Mouse (Mus musculus) hindbrain, postnatal 0 days (tissue): ENCODE measurements around the gene Plxna2. TPM values are rescaled to one million over a fixed set of nuclear protein-coding genes. Genes with fewer than 3 reads are reported as not detected.

Experiments used
- ATAC-seq: fragments of 200-750 bp; cut with Nextera tagmentation; 2 replicates; pipeline ENCODE4 v1.8.0; 2017; ENCODE audit warnings: mild to moderate bottlenecking, moderate TSS enrichment, moderate library complexity
- DNase-seq: peaks from one replicate; pipeline ENCODE4 v3.0.0-alpha.2; 2015; ENCODE audit warnings: low spot score
- H3K27ac ChIP-seq: fragments of 300-500 bp; sonication (generic); 2 replicates; pipeline ENCODE4 v1.5.1; 2014; ENCODE audit warnings: mild to moderate bottlenecking
- H3K27me3 ChIP-seq: fragments of 300-500 bp; sonication (generic); 2 replicates; pipeline ENCODE4 v1.6.1; 2014; ENCODE audit warnings: low read length, mixed read lengths; ENCODE audit not compliant: insufficient read depth
- H3K36me3 ChIP-seq: fragments of 300-500 bp; sonication (generic); 2 replicates; pipeline ENCODE4 v1.6.1; 2014; ENCODE audit warnings: low read length, mixed read lengths; ENCODE audit not compliant: insufficient read depth
- H3K4me1 ChIP-seq: fragments of 300-500 bp; sonication (generic); 2 replicates; pipeline ENCODE4 v1.6.1; 2014; ENCODE audit warnings: antibody characterized with exemption, low read length, mixed read lengths; ENCODE audit not compliant: insufficient read depth
- H3K4me2 ChIP-seq: fragments of 300-500 bp; sonication (generic); 2 replicates; pipeline ENCODE4 v1.6.1; 2014; ENCODE audit warnings: low read depth, mild to moderate bottlenecking, low read length, moderate library complexity, mixed read lengths
- H3K4me3 ChIP-seq: fragments of 300-500 bp; sonication (generic); 2 replicates; pipeline ENCODE4 v1.5.1; 2014; ENCODE audit warnings: low read length
- H3K9ac ChIP-seq: fragments of 300-500 bp; sonication (generic); replicated peaks from 2 replicates; pipeline ENCODE4 v1.6.1; 2014; ENCODE audit warnings: mild to moderate bottlenecking, low read length, moderate library complexity, mixed read lengths
- H3K9me3 ChIP-seq: fragments of 300-500 bp; sonication (generic); 2 replicates; pipeline ENCODE4 v1.6.1; 2016; ENCODE audit warnings: low read length, mixed read lengths
- CTCF ChIP-seq: IDR thresholded peaks from 2 replicates; pipeline ENCODE4 v1.5.1; 2016; ENCODE audit warnings: antibody characterized with exemption, control low read depth, low read depth
- WGBS: fragments of 180-500 bp; shearing (Covaris S2); extraction: QIAGEN DNeasy Blood & Tissue Kit; methylation state at CpG from one replicate; pipeline ENCODE4 v1.1.7; 2014; 5-methylcytosine and 5-hydroxymethylcytosine counted together
- polyA plus RNA-seq: library from polyadenylated mRNA; unstranded; fragments of >200 nt; fragmentation: Nextera tagmentation; extraction: Ambion mirVana; gene quantifications from 2 replicates; pipeline ENCODE4 v1.2.1, GENCODE M21; 2015
- total RNA-seq: library from RNA; depleted of rRNA; stranded (reverse); fragments of >200 nt; gene quantifications from 2 replicates; pipeline ENCODE4 v1.2.3, GENCODE M21; 2014

Plxna2 gene
- total and polyA plus RNA-seq, 2 experiments from 2014 or later, result 11.7 to 48.2 TPM

DNA sequence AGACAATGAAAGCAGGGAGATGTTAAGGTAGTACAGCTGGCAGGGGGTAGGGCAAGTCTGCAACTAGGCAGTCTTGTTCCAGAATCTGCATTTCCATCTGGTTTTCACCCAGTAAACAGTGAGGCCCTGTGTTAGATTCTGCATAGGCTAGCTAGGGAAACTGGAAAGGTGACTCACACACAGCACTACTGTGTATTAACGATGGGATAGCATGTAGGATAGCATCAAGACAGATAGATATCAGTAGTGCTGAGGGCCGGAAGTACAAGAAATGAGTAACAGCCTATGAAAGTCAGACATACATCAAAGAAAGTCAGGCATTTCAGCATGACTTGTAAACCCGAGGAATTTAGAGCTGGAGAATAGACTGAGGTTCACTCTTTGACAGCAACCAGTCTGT lies 65.1 kb downstream of the Plxna2 start:
- no peak for TF ChIP-seq CTCF
- H3K9me3 ChIP-seq, result no peaks in the 10 kb centered on the region
- H3K27ac ChIP-seq, result no peak overlapping the region
- no peak overlapping the region for H3K4me2 ChIP-seq
- DNase-seq (no peak), ATAC-seq (no peak)
- H3K36me3 ChIP-seq, result no peaks in the 10 kb centered on the region
- H3K27me3 ChIP-seq, result no peaks in the 10 kb centered on the region
- WGBS, result 75% methylated on average over 3 of the region's 3 CpGs
- peaks cover 22% of the 10 kb centered on the region for H3K4me1 ChIP-seq
- H3K9ac ChIP-seq, result no peak overlapping the region
- no peak overlapping the region for H3K4me3 ChIP-seq

DNA sequence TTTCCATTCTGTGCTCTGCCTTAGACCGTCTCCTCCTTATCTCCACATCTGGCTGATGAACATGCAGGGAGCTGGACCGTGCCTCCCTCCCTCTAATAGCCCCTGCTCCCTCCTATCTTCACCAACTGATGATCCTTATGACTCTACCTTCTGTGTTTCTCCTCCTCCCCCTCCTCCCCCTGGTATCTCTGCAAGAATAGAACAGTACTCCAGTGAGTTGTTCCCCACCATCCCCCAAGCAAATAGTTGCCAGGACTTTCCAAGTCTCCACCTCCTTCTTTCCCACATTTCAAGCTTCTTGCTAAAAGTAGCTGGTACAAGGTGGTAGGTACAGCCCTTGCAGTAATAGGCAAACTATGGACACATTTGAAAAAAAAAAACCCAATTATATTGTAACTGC lies 67.9 kb downstream of the Plxna2 start:
- TF ChIP-seq CTCF, result no peak
- Histone ChIP-seq H3K27ac (no peak overlapping the region), H3K4me3 (no peak overlapping the region), H3K4me2 (no peak overlapping the region), H3K36me3 (no peaks in the 10 kb centered on the region), H3K4me1 (peaks cover 11% of the 10 kb centered on the region; the same call in 1 of the 2 replicates), H3K27me3 (no peaks in the 10 kb centered on the region), H3K9me3 (no peaks in the 10 kb centered on the region), H3K9ac (no peak overlapping the region)
- DNase-seq (no peak), ATAC-seq (no peak)
- 89% methylated on average over 2 of the region's 2 CpGs for WGBS

DNA sequence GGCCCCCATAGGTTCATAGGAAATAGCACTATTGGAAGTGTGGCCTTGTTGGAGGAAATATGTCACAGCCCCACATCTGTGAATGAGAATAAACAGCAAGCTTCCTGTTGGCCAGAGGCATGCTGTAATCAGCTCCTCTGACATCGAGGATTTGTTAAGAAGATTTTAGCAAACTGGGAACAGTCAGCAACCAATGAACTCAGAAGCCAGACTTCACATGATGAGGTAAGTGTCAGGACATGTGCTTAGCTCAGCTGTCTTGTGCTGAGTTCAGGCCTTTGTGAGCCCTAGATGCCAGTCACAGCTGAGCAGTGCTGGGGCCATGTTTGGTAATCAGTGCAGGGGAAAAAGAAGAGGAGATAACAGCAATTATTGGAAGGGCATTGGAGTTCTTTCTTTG lies 69.7 kb downstream of the Plxna2 start:
- DNase-seq (no peak), ATAC-seq (no peak)
- Histone ChIP-seq H3K4me3 (no peak overlapping the region), H3K27ac (no peak overlapping the region), H3K9me3 (no peaks in the 10 kb centered on the region), H3K4me2 (no peak overlapping the region), H3K4me1 (0 out of 2 replicates have a peak, but pooled peaks cover 5% of the 10 kb centered on the region), H3K36me3 (no peaks in the 10 kb centered on the region), H3K27me3 (no peaks in the 10 kb centered on the region), H3K9ac (no peak overlapping the region)
- 72% methylated on average over 1 of the region's 1 CpGs for WGBS
- no peak for TF ChIP-seq CTCF

DNA sequence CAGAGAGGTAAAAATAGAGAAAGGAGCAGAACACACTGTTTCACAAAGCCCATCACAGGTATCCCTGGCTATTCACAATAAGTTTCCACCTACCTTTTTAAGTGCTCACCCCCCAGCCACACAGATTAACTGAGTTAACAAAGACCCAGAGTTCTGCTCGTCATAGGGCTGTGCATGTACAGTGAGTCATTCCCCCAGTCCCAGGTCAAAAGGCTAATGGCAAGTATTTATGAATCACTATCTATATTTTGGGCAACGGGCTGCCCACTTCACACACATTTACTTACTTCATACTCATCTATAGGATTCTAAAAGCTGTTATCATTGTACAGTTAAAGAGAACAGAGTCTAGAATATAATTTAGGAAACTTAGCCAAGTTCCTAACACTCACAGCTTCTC lies 70.1 kb downstream of the Plxna2 start:
- WGBS, result 77% methylated on average over 2 of the region's 2 CpGs
- no peak for ATAC-seq
- Histone ChIP-seq H3K9me3 (no peaks in the 10 kb centered on the region), H3K27ac (no peak overlapping the region), H3K4me3 (no peak overlapping the region), H3K27me3 (no peaks in the 10 kb centered on the region), H3K4me2 (no peak overlapping the region), H3K4me1 (0 out of 2 replicates have a peak, but pooled peaks cover 1% of the 10 kb centered on the region), H3K36me3 (no peaks in the 10 kb centered on the region), H3K9ac (no peak overlapping the region)
- no peak for DNase-seq
- no peak for TF ChIP-seq CTCF

DNA sequence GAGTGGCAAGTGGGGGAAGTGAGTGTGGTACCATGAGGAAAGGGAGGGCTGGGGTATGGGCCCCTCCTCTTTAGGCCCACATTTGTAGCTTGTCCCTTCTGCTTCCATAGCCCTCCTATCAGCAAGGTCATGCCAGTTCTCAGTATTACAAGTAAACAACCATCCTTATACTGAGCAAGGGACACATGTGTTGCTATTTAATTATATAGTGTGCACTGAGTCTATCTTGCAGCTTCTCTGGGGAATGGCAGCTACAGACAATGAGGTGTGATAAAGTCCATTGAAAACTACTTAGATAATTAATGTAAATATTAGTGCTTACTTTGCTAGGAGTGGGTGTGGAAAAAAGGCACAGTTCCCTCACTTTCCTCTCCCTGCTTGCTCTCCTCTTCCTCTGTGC lies 75.0 kb downstream of the Plxna2 start:
- no peaks in the 10 kb centered on the region for H3K9me3 ChIP-seq
- no peak overlapping the region for H3K4me3 ChIP-seq
- no peak overlapping the region for H3K27ac ChIP-seq
- H3K36me3 ChIP-seq, result no peaks in the 10 kb centered on the region
- ATAC-seq, result no peak
- no peak overlapping the region for H3K9ac ChIP-seq
- no peak for DNase-seq
- H3K27me3 ChIP-seq, result no peaks in the 10 kb centered on the region
- TF ChIP-seq CTCF, result no peak
- no peak overlapping the region for H3K4me2 ChIP-seq
- H3K4me1 ChIP-seq, result no peaks in the 10 kb centered on the region

DNA sequence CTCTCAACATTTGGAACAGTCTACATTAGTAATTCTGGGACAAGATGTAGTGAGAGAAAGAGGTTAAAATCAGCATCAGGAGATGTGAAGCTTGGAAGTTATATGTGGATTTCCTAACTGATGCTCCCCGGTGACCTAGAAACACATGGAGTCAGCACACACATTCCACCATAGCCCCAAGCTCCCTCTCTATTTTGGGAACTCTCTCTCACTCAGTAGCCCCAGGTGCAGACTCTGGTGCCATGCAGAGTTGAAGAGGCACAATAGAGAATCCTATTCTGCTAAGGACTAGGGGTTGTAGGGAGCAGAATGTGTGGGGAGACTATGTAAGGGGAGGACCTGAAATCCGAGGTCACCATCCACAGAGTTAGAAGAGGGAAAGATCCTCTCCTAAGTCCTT lies 75.5 kb downstream of the Plxna2 start:
- Histone ChIP-seq H3K27me3 (no peaks in the 10 kb centered on the region), H3K4me1 (no peaks in the 10 kb centered on the region), H3K9ac (no peak overlapping the region), H3K4me3 (no peak overlapping the region), H3K4me2 (no peak overlapping the region), H3K36me3 (no peaks in the 10 kb centered on the region), H3K27ac (no peak overlapping the region), H3K9me3 (no peaks in the 10 kb centered on the region)
- 89% methylated on average over 2 of the region's 2 CpGs for WGBS
- DNase-seq (no peak), ATAC-seq (no peak)
- no peak for TF ChIP-seq CTCF

DNA sequence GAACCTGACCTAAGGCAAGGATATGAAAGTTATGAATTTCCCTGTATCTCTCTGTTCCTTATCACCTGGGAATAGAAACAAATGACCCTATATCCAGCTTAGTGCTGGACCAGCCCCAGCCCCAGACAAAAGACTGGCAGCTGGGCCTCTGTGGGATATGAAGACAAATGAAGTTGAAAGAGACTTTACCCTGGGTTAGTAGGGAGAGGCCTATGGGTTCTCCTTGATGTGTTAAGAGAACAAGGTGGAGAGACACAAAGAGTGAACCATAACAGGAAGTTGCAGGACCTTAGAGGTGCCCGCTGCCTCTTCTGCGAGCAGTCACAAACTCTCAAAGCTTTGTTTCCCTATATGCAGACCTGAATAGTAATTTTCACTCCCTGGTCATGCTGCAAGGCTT lies 76.8 kb downstream of the Plxna2 start:
- Histone ChIP-seq H3K9me3 (no peaks in the 10 kb centered on the region), H3K27ac (no peak overlapping the region), H3K4me3 (no peak overlapping the region), H3K27me3 (no peaks in the 10 kb centered on the region), H3K9ac (no peak overlapping the region), H3K36me3 (no peaks in the 10 kb centered on the region), H3K4me1 (no peaks in the 10 kb centered on the region), H3K4me2 (no peak overlapping the region)
- no peak for ATAC-seq
- DNase-seq, result no peak
- 88% methylated on average over 2 of the region's 2 CpGs for WGBS
- TF ChIP-seq CTCF, result no peak
